Mouse (Mus musculus) CH12.LX (cell line): ENCODE data around the gene Btbd6. TPM values are rescaled to one million over a fixed set of nuclear protein-coding genes. Genes with fewer than 3 reads are reported as not detected.

ENCODE experiments used
- DNase-seq: peaks from one replicate; pipeline ENCODE4 v3.0.0-alpha.2; 2013; ENCODE audit errors: extremely low read depth
- H3K27ac ChIP-seq: 2 replicates; pipeline ENCODE4 v1.5.1; 2012; ENCODE audit warnings: low read depth, mild to moderate bottlenecking, control low read depth, moderate library complexity; ENCODE audit not compliant: insufficient read depth
- H3K27me3 ChIP-seq: replicated peaks from 2 replicates; pipeline ENCODE3; 2012; ENCODE audit warnings: inconsistent platforms
- H3K36me3 ChIP-seq, 2 experiments: replicated peaks in 1 of 2; 2 replicates each; pipeline versions ENCODE3 to v1.6.1; 2012; ENCODE audit warnings: inconsistent platforms in 1 of 2, low read length in 1 of 2, mild to moderate bottlenecking in 1 of 2, mixed read lengths in 1 of 2, moderate library complexity in 1 of 2; ENCODE audit not compliant: control insufficient read depth in 1 of 2, insufficient read depth in 1 of 2
- H3K4me1 ChIP-seq, 2 experiments: 2 replicates each; pipeline ENCODE4 v1.6.1; 2012; ENCODE audit warnings: inconsistent platforms in 1 of 2, moderate library complexity in 1 of 2; ENCODE audit not compliant: insufficient read depth in 2 of 2, control insufficient read depth in 1 of 2
- H3K4me2 ChIP-seq: 2 replicates; pipeline ENCODE4 v1.6.1; 2012; ENCODE audit warnings: low read depth, mild to moderate bottlenecking, control low read depth; ENCODE audit not compliant: poor library complexity, insufficient read depth, severe bottlenecking
- H3K4me3 ChIP-seq, 3 experiments: fragments of 150-350 bp in 1 of 3; sonication (generic) in 1 of 3; replicated peaks in 1 of 3; 2 replicates each; pipeline versions ENCODE3 to v1.5.1; 2011 to 2012; ENCODE audit warnings: low read depth in 2 of 3, low read length in 2 of 3, mild to moderate bottlenecking in 2 of 3, moderate library complexity in 2 of 3, control low read depth in 1 of 3, improper control_type of control experiment in 1 of 3, inconsistent platforms in 1 of 3, mixed read lengths in 1 of 3; ENCODE audit not compliant: poor library complexity in 1 of 3
- H3K79me2 ChIP-seq: replicated peaks from 2 replicates; pipeline ENCODE4 v1.6.1; 2012; ENCODE audit warnings: mild to moderate bottlenecking, moderate library complexity; ENCODE audit not compliant: control insufficient read depth, poor library complexity, insufficient read depth, severe bottlenecking; ENCODE audit errors: extremely low read depth
- H3K9ac ChIP-seq: 2 replicates; pipeline ENCODE4 v1.6.1; 2012; ENCODE audit warnings: low read depth, mild to moderate bottlenecking, control low read depth, moderate library complexity; ENCODE audit not compliant: insufficient read depth
- H3K9me3 ChIP-seq: replicated peaks from 2 replicates; pipeline ENCODE3; 2012; ENCODE audit warnings: low read length, inconsistent platforms, mixed read lengths
- CHD1 ChIP-seq: IDR thresholded peaks from 2 replicates; pipeline ENCODE4 v1.6.1; 2012; ENCODE audit warnings: low read depth, low read length, improper control_type of control experiment, inconsistent platforms
- ELF1 ChIP-seq: IDR thresholded peaks from 2 replicates; pipeline ENCODE4 v1.6.1; 2014; ENCODE audit warnings: low read depth, mild to moderate bottlenecking, inconsistent platforms, low read length, improper control_type of control experiment
- ETS1 ChIP-seq: conservative IDR thresholded peaks from 2 replicates; pipeline ENCODE4 v1.6.1; 2012; ENCODE audit warnings: low read depth, mild to moderate bottlenecking, inconsistent platforms, low read length, improper control_type of control experiment, moderate library complexity
- GABPA ChIP-seq: IDR thresholded peaks from 2 replicates; pipeline ENCODE4 v1.6.1; 2012; ENCODE audit warnings: low read depth, low read length, improper control_type of control experiment, inconsistent platforms; ENCODE audit not compliant: insufficient replicate concordance
- HCFC1 ChIP-seq: IDR thresholded peaks from 2 replicates; pipeline ENCODE4 v1.6.1; 2012; ENCODE audit warnings: low read depth, mild to moderate bottlenecking, inconsistent platforms, low read length, improper control_type of control experiment
- IRF4 ChIP-seq: IDR thresholded peaks from 2 replicates; pipeline ENCODE4 v1.6.1; 2014; ENCODE audit warnings: low read depth, mild to moderate bottlenecking, inconsistent platforms, low read length, improper control_type of control experiment
- JUN ChIP-seq: IDR thresholded peaks from 2 replicates; pipeline ENCODE4 v1.6.1; 2011; ENCODE audit warnings: low read depth, mild to moderate bottlenecking, low read length, improper control_type of control experiment, moderate library complexity; ENCODE audit not compliant: insufficient read depth
- JUND ChIP-seq: conservative IDR thresholded peaks from 2 replicates; pipeline ENCODE4 v1.6.1; 2011; ENCODE audit warnings: low read depth, low read length, improper control_type of control experiment
- KAT2A ChIP-seq: IDR thresholded peaks from 2 replicates; pipeline ENCODE4 v1.6.1; 2012; ENCODE audit warnings: low read length, improper control_type of control experiment, inconsistent platforms; ENCODE audit not compliant: insufficient replicate concordance
- MAX ChIP-seq: IDR thresholded peaks from 2 replicates; pipeline ENCODE4 v1.6.1; 2011; ENCODE audit warnings: low read length, improper control_type of control experiment
- NELFE ChIP-seq: IDR thresholded peaks from 2 replicates; pipeline ENCODE4 v1.6.1; 2011; ENCODE audit warnings: low read depth, low read length, improper control_type of control experiment
- NRF1 ChIP-seq: IDR thresholded peaks from 2 replicates; pipeline ENCODE4 v1.6.1; 2014; ENCODE audit warnings: low read depth, mild to moderate bottlenecking, inconsistent platforms, low read length, improper control_type of control experiment, moderate library complexity
- PAX5 ChIP-seq: IDR thresholded peaks from 2 replicates; pipeline ENCODE4 v1.6.1; 2012; ENCODE audit warnings: low read length, inconsistent platforms, mixed read lengths
- POLR2AphosphoS2 ChIP-seq: IDR thresholded peaks from 2 replicates; pipeline ENCODE4 v1.6.1; 2011; ENCODE audit warnings: low read depth, low read length, improper control_type of control experiment
- TCF12 ChIP-seq: IDR thresholded peaks from 2 replicates; pipeline ENCODE4 v1.6.1; 2014; ENCODE audit warnings: low read depth, mild to moderate bottlenecking, inconsistent platforms, low read length, improper control_type of control experiment
- UBTF ChIP-seq: IDR thresholded peaks from 2 replicates; pipeline ENCODE4 v1.6.1; 2012; ENCODE audit warnings: low read depth, mild to moderate bottlenecking, inconsistent platforms, low read length, improper control_type of control experiment, moderate library complexity
- USF1 ChIP-seq: IDR thresholded peaks from 2 replicates; pipeline ENCODE4 v1.6.1; 2014; ENCODE audit warnings: low read depth, mild to moderate bottlenecking, inconsistent platforms, low read length, improper control_type of control experiment
- ZC3H11A ChIP-seq: IDR thresholded peaks from 2 replicates; pipeline ENCODE4 v1.6.1; 2012; ENCODE audit warnings: low read depth, mild to moderate bottlenecking, inconsistent platforms, low read length, improper control_type of control experiment
- ZNF384 ChIP-seq: IDR thresholded peaks from 2 replicates; pipeline ENCODE4 v1.6.1; 2012; ENCODE audit warnings: low read depth, low read length, improper control_type of control experiment, inconsistent platforms
- dilution Hi-C: fragments of 300-500 bp; cut with MboI; formaldehyde crosslinking; loops from 2 replicates; pipeline ENCODE4 v1.14.3; 2020; ENCODE audit warnings: low sequenced_read_pairs; ENCODE audit not compliant: extremely low pct_unique_long_range_greater_than_20kb, extremely low pct_ligation_motif_present
- in situ Hi-C: fragments of 300-500 bp; cut with MboI; formaldehyde crosslinking; loops from 3 replicates; pipeline ENCODE4 v1.14.3; 2019; ENCODE audit warnings: low sequenced_read_pairs, low pct_ligation_motif_present, low pct_unique_long_range_greater_than_20kb, mixed read lengths
- polyA plus RNA-seq: library from polyadenylated mRNA; unstranded; fragments of >175 nt; gene quantifications from 2 replicates; pipeline ENCODE4 v1.2.1, GENCODE M21; 2012; ENCODE audit warnings: low read depth; ENCODE audit not compliant: insufficient read length
- total RNA-seq, 2 experiments: library from RNA; depleted of rRNA; stranded (reverse); fragments of 300-350 nt in 1 of 2; fragments of >200 nt in 1 of 2; gene quantifications; 2 replicates each; pipeline ENCODE4 v1.2.3; 2012 to 2014

Btbd6 gene
- total and polyA plus RNA-seq, 3 experiments: 5.6 to 11.9 (median 9.9) TPM

DNA sequence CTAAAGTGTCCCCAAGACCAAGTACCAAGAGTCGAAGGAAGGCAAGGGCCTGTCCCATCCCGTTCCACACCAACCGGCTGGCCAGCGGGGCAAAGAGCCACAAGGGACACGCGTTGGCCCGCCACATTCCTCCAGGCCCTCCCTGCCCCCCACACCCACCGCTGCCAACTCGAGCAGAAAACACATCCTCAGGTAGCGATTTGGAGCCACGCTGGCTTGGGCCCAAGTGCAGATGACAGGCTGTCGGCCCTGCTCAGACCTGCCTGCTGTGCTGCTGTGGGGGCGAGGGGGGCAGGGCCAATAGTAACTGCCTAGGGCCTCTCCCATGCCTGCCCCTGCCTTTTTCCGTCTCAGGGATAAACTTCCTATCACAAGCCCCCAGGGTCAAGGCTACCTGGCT, 49.0 kb upstream of the Btbd6 start:
- no peak overlapping the region for H3K4me3 ChIP-seq
- dilution Hi-C loops: no loop called here
- DNase-seq: no peak
- H3K27me3 ChIP-seq: peaks cover 69% of the 10 kb centered on the region
- H3K79me2 ChIP-seq: no peaks in the 10 kb centered on the region
- no peak for TF ChIP-seq USF1
- no peak for TF ChIP-seq CHD1
- TF ChIP-seq NRF1: no peak
- TF ChIP-seq JUND: no peak
- TF ChIP-seq ZNF384: no peak
- TF ChIP-seq UBTF: no peak
- no peak for TF ChIP-seq HCFC1
- H3K4me2 ChIP-seq: no peak overlapping the region
- H3K36me3 ChIP-seq: no peaks in the 10 kb centered on the region
- peaks cover 12% of the 10 kb centered on the region for H3K9me3 ChIP-seq
- no peak overlapping the region for H3K27ac ChIP-seq
- in situ Hi-C loops: no loop called here
- H3K4me1 ChIP-seq: peaks cover 6 to 10% of the 10 kb centered on the region in 2 experiments; a peak in 3 of 4 replicates
- H3K9ac ChIP-seq: no peak overlapping the region

DNA sequence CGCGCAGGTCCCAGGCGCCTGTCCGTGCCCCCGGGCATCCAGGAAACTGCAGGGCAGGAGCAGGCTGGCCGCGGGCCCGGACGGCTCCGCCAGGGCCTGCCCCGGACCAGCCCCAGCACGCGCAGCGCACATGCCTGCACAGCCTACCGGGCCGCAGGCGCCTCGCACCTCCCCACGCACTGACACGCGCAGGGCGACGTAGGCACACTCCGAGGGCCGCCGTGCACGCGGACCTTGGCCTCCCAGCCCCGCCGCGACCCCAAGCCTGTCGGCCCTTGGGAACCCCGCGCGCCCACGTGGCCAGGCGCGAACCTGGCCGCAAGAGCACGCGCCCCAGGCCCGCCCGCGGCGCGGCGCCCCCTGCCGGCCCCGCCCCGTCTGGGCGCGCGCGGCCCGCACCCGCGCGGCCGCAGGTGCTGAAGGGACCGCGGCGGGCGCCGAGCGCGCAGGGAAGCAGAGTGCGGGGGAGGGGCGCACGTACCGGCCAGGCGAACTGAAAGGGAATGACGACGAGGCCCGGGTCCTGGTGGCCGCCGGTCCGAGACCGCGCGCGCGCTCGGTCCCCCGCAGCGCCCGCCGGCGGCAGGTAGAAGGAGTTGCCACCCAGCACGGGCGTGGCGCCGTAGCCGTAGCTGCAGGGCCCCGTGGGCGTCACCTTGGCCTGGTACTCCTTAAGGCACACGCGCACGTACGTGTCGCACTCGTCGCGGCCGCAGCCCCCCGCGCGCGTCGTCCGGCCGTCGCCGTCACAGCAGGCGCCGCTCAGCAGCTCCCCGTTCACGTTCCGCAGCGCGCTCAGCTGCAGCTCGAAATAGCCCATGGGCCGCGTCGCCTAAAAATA, 47.7 kb upstream of the Btbd6 start:
- Histone ChIP-seq H3K9me3 (peaks cover 12% of the 10 kb centered on the region), H3K36me3 (no peaks in the 10 kb centered on the region), H3K79me2 (no peaks in the 10 kb centered on the region), H3K9ac (no peak overlapping the region), H3K4me1 (peaks cover 10 to 17% of the 10 kb centered on the region in 2 experiments), H3K27ac (no peak overlapping the region), H3K27me3 (peaks cover 58% of the 10 kb centered on the region), H3K4me2 (peak overlapping the region; percentile 87), H3K4me3 (peak overlapping the region in 1 of 3 experiments; percentile 52)
- DNase-seq: no peak
- TF ChIP-seq JUND (no peak), ELF1 (no peak), ZC3H11A (no peak), HCFC1 (no peak), CHD1 (no peak), ETS1 (no peak), NELFE (no peak), TCF12 (no peak), POLR2AphosphoS2 (no peak), PAX5 (no peak), KAT2A (no peak), IRF4 (no peak), UBTF (no peak), GABPA (no peak), JUN (no peak), MAX (no peak)
- in situ Hi-C loops: no loop called here
- dilution Hi-C loops: no loop called here
